Mouse (Mus musculus) left cerebral cortex, adult 2 months (tissue): ENCODE measurements at regions not wholly inside any gene's neighbourhood (a gene's known extent, or its start where the extent isn't known, plus 50 kb on each side); places are given as distances from the start of the nearest gene placed in this dataset.

Source experiments
- DNase-seq, 2 experiments: peaks; one replicate each; pipeline ENCODE4 v3.0.0; 2021 to 2022; ENCODE audit warnings: low spot score in 2 of 2, mixed read lengths in 1 of 2; ENCODE audit errors: extremely low spot score in 1 of 2
- H3K27ac ChIP-seq: fragments of 200-600 bp; 2 replicates; pipeline ENCODE4 v1.8.1; 2022
- H3K4me3 ChIP-seq: fragments of 200-600 bp; 2 replicates; pipeline ENCODE4 v1.8.1; 2022
- CTCF ChIP-seq: fragments of 200-600 bp; IDR thresholded peaks from 2 replicates; pipeline ENCODE4 v1.8.1; 2022; ENCODE audit warnings: antibody characterized with exemption, mild to moderate bottlenecking, moderate library complexity
- intact Hi-C: fragments of 180-260 bp; cut with DNase I; formaldehyde crosslinking; loops from one replicate; pipeline ENCODE4 v1.15.1; 2025

DNA sequence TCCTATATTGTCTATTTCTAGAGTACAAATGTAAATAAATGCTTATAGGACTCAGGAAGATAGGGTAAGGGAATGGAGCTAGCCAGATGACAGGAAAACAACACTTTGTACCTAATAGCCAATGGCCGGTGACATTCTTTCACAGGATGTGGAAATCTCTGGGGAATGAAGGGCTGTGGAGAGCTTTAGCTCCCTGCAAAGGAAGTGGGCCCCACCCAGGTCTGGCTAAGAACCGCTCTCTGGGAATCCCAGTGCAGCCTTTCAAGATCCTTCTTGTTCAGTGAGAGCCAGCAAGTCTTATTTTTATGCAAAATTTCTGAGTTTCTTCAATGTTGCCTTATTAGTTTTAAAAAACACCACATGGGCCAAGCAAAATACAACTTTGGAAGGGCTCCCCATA is 54.7 kb upstream of the Pappa2 start:
- TF ChIP-seq CTCF: no peak

DNA sequence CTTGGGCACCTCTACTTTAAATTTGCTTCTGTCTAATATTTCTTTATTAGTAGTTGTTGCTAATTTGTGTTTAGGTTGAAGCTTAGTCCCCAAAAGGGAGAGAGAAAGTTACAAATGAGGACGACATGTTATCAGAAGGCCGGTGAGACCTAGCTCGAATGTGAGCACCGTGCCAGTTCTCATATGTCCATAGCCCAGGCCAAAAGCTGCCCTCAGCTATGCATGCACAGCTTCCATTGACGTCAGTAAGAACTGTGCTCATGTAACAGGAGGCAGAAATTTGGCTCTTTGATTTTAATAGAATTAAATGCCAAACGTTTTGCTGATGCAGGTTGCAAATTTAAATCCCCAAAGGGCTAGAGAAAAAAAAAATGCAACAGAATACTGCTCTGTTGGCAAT is 56.1 kb upstream of the Pappa2 start:
- TF ChIP-seq CTCF: no peak
- Histone ChIP-seq H3K27ac (no peak overlapping the region), H3K4me3 (no peak overlapping the region)
- no peak for DNase-seq
- intact Hi-C loops: no loop called here

More for the DNA sequence above, 54.7 kb upstream of the Pappa2 start:
- no peak for DNase-seq
- Histone ChIP-seq H3K4me3 (no peak overlapping the region), H3K27ac (no peak overlapping the region)
- intact Hi-C loops: no loop called here

GRCm38 (mm10) chr1:159045870-159046385 is 65.6 kb upstream of the Pappa2 start:
- intact Hi-C loops: no loop called here
- DNase-seq: no peak
- Histone ChIP-seq H3K4me3 (no peak overlapping the region), H3K27ac (no peak overlapping the region)
- no peak for TF ChIP-seq CTCF

- no peak for TF ChIP-seq CTCF
- no peak for DNase-seq
- intact Hi-C loops: no loop called here
Observed at GRCm38 (mm10) chr1:159065024-159065423, 84.7 kb upstream of the Pappa2 start.

DNA sequence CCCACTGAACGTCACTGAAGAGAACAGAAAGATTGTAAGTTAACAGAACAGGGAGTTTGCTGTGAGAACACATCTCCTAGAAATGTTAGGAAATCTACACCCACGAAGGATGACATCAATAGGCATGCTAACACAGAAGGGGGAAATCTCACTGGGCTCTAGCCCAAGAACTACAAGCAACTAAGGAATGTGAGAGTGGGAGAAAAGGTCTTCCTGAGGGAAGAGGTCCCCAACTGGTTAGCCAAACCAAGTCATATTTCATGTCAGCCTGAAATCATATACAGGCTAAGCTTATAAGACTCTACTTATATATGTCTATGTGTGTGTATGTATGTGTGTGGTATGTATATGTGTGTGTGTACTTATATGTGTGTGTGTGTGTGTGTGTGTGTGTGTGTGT is 118.9 kb upstream of the Pappa2 start:
- no peak for TF ChIP-seq CTCF
- Histone ChIP-seq H3K27ac (no peak overlapping the region), H3K4me3 (no peak overlapping the region)
- intact Hi-C loops: no loop called here
- no peak for DNase-seq

More at GRCm38 (mm10) chr1:159065024-159065423, 84.7 kb upstream of the Pappa2 start:
- no peak overlapping the region for H3K4me3 ChIP-seq
- H3K27ac ChIP-seq: no peak overlapping the region

- no peak for TF ChIP-seq CTCF
- Histone ChIP-seq H3K4me3 (no peak overlapping the region), H3K27ac (no peak overlapping the region)
- intact Hi-C loops: no loop called here
- DNase-seq: no peak
Observed at GRCm38 (mm10) chr1:159122201-159122600, 109.9 kb upstream of the Cop1 start.

DNA sequence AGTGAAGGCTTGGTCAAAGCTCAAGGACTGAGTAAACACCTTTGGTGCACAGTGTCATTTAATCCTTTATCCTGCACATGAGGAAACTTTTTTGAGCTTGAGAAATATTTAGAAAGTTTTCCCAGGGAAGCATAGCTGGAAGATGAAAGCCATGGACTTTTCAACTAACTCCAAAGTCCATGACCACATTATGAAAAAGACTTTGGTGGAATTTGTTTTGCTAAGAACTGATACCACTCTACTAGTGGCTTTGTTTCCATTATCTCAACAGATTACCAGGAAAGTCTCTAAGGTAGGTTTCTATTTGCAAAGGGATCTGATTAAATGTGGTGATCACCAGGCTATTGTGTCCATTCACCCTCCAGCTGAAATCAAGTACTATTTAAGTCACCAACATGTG is 107.2 kb upstream of the Cop1 start:
- H3K4me3 ChIP-seq: no peak overlapping the region
- no peak overlapping the region for H3K27ac ChIP-seq
- no peak for DNase-seq
- no peak for TF ChIP-seq CTCF
- intact Hi-C loops: no loop called here

GRCm38 (mm10) chr1:159135301-159135700 is 96.8 kb upstream of the Cop1 start:
- TF ChIP-seq CTCF: peak; percentile 96
- peak; percentile 79 to 84 for DNase-seq
- Histone ChIP-seq H3K27ac (no peak overlapping the region), H3K4me3 (peak overlapping the region; percentile 29; the same call in 1 of the 2 replicates)
- intact Hi-C loops: loop anchor here (1.0 to 5.0 kb wide), 5 partner anchors 182 to 1583 kb away; no protein-coding TSS in a partner anchor

DNA sequence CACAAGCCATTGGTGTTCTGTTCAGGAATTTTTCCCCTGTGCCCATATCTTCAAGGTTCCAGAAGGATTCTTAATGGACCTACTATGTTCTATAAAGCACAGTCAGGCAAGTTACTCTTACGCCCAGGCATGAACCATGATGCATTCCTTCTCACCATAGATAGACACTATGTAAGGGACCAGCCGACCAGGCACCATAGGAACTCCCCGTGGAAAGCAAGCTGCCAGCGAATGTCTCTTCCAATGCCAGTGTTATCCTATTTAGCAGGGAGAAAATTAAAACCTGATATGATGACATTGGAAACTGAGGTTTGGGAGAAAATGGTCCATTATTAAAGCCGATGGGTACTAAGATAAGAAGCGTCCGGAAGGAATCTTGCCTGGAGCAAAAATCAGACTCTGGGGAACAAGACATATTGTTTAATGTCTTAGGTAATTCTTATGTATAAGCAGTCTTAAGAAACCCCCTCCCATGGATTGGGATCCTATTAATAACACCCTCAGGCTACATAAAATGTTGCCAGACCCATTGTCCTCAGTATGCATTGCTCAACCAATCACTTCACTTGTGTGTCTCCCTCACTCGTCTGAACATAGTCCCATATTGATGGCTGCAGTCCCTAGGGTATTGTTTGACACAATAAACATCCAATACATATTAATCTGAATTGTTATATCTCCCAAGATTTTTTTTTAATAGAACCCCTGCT is 84.2 kb upstream of the Cop1 start:
- no peak overlapping the region for H3K4me3 ChIP-seq
- no peak overlapping the region for H3K27ac ChIP-seq
- intact Hi-C loops: no loop called here
- DNase-seq: no peak
- no peak for TF ChIP-seq CTCF

DNA sequence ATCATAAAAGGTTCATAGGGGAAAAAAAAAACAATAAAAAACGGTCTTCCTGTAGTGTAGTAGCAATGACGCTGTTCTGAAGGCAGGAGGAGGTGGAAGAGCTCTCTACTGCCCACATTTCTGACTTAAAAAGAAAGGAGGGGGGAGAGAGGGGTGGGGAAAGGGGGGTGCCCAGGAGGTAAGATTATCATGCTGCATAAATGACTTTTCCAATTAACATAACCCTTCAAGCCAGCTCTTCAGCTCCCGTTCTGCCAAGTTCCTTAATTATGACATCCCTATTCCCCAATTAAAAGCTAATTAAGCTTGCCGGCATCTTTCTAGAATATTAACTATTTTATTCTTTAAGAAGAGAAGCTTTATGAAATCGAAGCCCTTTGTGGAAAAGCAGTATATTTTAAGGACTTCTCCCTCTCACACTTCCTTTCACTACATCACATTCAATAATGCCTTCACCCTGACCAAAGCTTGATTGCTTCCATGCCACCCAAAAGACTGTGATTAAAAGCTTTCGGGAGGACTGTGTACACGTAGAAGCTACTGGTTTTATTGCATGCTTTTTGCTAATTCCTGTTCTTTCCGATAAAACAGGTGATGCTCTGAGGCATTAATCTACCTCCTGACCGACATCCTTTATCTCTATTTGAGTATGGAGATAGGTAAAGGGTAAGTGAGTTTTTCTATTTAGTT is 83.5 kb upstream of the Cop1 start:
- no peak for TF ChIP-seq CTCF
- intact Hi-C loops: no loop called here
- no peak overlapping the region for H3K27ac ChIP-seq
- no peak for DNase-seq
- H3K4me3 ChIP-seq: no peak overlapping the region

DNA sequence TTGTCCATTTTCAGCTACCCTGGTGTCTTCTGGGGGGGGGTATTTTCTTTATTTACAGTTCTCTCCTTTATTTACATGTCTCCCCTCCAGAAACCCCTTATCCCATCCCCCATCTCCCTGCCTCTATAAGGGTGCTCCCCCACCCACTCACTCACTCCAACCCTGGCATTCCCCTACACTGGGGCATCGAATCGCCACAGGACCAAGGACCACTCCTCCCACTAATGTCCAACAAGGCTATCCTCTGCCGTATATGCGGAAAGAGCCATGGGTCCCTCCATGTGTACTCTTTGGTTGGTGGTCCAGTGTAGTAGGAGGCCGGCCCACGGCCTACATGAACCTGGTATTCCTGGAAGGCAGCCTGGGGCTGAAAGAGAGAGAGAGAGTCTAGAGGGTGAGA is 82.9 kb upstream of the Cop1 start:
- DNase-seq: no peak
- no peak overlapping the region for H3K27ac ChIP-seq
- H3K4me3 ChIP-seq: no peak overlapping the region
- intact Hi-C loops: no loop called here
- TF ChIP-seq CTCF: no peak

- intact Hi-C loops: no loop called here
- DNase-seq: no peak
- Histone ChIP-seq H3K4me3 (no peak overlapping the region), H3K27ac (no peak overlapping the region)
- TF ChIP-seq CTCF: no peak
Observed at GRCm38 (mm10) chr1:159149721-159150120, 82.4 kb upstream of the Cop1 start.
